Mouse (Mus musculus) cerebellum, adult 2 months (tissue): ENCODE data around the gene Nhlrc4.

ENCODE experiments used
- CTCF ChIP-seq: fragments of 200-500 bp; IDR thresholded peaks from 2 replicates; pipeline ENCODE4 v1.5.1; 2011; ENCODE audit warnings: low read depth, mild to moderate bottlenecking, control low read depth, low read length, moderate library complexity, borderline replicate concordance; ENCODE audit not compliant: insufficient read depth
- POLR2A ChIP-seq: fragments of 200-500 bp; IDR thresholded peaks from 2 replicates; pipeline ENCODE4 v1.6.1; 2011; ENCODE audit warnings: low read length, control low read depth, borderline replicate concordance; ENCODE audit not compliant: insufficient read depth

GRCm38 (mm10) chr17:25916931-25917647 lies 27.7 kb downstream of the Nhlrc4 start:
- TF ChIP-seq CTCF (no peak), POLR2A (no peak)
